Mouse (Mus musculus): ENCODE data around the gene Obscn.

Gene Obscn

GRCm38 (mm10) chr11:58961364-58962177 is 174.6 kb downstream of the Obscn start:
- DNase-seq (ENCODE audit: low spot score in 2 of 2): no peak

- DNase-seq (ENCODE audit: low spot score in 2 of 2): peak in 1 of 2 experiments; percentile 60
These were observed 176.2 kb downstream of the Obscn start for GRCm38 (mm10) chr11:58959921-58960465.

DNA sequence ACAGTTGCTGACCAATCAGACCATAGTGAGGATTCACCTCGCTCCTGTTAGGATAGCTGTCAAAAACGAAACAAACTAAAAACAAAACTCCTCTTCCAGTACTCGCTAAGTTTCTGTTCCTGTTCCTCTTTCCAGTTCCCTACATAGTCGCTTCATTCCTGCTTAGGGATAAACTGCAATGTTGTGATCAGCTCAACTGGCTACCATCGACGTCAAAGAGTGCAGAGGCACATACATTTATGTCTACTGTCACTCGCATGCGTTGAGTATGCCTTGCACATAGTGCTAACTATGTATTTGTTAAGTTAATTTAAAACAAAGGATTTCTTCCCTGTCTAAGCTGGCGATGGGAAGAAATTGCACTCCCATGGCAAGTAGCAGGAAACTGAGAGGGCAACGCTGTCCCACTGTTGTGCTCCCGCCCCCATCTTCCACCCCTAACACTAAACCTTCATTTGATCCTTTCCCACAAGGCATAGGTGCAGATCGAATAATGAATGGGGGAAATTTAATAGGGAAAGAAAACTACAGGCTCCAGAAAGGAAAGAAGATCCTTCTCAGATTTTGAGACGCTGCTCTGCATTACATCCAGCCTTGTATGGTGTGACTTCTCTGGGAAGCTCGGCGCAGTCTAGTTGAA is 176.9 kb downstream of the Obscn start:
- DNase-seq (ENCODE audit: low spot score in 2 of 2): no peak

DNA sequence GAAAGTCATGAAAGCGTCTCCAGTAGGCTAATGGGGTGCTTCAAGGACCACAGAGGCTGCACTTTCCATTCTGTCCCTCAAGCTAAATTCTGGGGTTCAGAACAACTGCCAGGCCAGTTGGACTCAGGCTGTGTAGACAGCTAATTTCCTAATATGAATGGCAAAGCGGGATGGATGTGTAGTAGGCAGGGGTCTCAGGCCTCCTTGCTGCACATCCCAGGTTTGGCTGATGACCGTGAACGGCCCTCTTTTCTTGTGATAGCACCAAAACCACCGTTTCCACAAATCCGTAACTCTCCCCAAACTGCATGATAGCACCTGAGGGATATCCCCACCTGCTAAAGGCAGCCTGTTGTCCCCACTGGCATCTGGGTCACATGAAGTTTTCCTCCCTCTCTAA is 177.7 kb downstream of the Obscn start:
- DNase-seq (ENCODE audit: low spot score in 2 of 2): no peak

- no peak for DNase-seq (ENCODE audit: low spot score in 2 of 2)
These were observed 178.8 kb downstream of the Obscn start for GRCm38 (mm10) chr11:58957226-58957914.

DNA sequence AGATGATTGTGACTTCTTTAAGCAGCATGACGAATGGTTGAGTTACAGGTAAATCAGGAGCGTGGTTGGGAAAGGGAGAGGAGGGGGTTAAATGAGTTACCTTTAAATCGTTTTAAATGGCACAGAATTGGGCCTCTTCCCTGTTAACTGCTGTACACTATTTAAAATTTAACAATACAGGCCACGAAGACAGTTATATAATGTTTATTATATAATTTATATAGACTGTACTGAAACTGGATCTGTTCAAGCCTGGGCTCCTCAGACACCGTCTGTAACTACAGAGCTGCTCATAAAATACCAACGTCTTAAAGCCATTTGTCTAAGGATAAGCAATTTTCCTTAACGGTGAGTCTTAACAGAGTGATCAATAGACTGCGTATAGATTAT is 180.3 kb downstream of the Obscn start:
- DNase-seq (ENCODE audit: low spot score in 2 of 2): no peak

DNA sequence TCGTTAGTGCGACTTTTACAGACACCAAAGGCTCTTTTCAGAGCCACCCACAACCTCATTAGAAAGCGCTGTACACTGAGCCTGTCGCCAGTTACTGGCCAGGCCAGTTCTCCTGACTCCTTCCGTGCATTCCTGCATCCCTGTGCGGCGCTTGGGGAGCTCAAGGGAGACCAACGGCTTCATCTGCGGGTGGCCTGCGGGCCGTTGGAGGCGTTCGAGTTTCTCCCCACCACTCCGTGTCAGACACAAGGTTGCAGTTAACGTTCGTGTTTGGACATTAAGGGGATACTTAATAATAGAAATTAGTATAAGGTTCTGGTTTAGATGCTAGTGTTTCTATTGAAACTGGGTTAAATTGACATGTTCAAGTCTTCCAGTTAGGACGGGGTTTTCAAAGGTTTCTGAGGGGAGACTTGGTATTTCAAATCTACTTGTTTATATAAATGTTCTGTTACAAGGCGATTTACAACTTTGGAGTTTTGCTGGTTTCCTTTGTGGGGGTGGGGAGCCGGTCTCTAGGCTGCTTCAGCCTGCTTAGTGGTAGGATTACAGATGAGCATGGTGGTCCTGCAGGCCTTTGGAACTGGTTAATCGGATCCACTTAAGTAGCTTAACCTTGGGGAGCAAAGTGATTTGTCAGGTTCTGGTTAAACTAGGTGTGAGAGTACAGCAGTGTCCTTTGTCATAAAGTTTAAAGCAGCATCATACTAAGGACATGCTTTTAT is 180.9 kb downstream of the Obscn start:
- DNase-seq (ENCODE audit: low spot score in 2 of 2): no peak

- peak; percentile 82 to 83 for DNase-seq (ENCODE audit: low spot score in 2 of 2)
These were observed 181.6 kb downstream of the Obscn start, which contains the start of the genes Hist3h2a and Trim17 for GRCm38 (mm10) chr11:58954420-58955142. TSS of gene Hist3h2a (plus strand) at chr11:58954685. TSS of gene Trim17 (plus strand) at chr11:58954685.

DNA sequence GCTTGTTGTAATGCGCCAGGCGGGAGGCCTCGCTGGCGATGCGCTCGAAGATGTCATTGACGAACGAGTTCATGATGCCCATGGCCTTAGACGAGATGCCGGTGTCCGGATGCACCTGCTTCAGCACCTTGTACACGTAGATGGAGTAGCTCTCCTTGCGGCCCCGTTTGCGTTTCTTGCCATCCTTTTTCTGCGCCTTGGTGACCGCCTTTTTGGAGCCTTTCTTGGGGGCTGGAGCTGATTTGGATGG is 182.1 kb downstream of the Obscn start:
- DNase-seq (ENCODE audit: low spot score in 2 of 2): peak in 1 of 2 experiments; percentile 30

GRCm38 (mm10) chr11:58953351-58954169 is 182.6 kb downstream of the Obscn start:
- no peak for DNase-seq (ENCODE audit: low spot score in 2 of 2)

GRCm38 (mm10) chr11:58951210-58951609 is 185.0 kb downstream of the Obscn start:
- no peak for DNase-seq (ENCODE audit: low spot score in 2 of 2)

- DNase-seq (ENCODE audit: low spot score in 2 of 2): no peak
These were observed 186.4 kb downstream of the Obscn start for GRCm38 (mm10) chr11:58949480-58950431.

DNA sequence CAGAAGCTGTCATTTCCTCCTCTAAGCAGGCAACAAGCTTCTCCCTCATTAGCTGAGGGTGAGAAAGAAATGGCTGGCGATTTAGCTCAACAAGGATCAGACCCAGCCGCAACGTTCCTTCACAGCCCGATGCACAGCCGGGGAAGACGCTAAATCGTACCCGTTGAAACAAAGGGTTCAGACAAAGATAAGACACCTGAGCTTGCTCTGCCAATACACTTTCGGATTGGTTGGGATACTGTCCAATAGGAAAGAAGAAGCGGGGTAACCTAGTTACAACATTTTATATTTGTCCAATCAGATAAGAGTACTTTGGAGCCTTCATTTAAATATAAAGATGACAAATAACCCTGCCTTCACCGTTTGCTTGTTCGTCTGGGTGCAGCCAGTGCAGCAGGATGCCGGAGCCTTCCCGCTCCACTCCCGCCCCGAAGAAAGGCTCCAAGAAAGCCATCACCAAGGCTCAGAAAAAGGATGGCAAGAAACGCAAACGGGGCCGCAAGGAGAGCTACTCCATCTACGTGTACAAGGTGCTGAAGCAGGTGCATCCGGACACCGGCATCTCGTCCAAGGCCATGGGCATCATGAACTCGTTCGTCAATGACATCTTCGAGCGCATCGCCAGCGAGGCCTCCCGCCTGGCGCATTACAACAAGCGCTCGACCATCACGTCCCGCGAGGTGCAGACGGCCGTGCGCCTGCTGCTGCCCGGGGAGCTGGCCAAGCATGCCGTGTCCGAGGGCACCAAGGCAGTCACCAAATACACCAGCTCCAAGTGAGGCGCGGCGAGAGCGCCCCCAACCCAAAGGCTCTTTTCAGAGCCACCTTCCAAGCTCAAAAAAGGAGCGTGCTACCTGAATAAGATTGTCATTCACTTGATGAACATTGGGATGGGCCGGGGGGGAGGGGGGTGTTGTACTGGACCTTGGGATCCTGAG is 187.4 kb downstream of the Obscn start, which contains the start of gene Hist3h2ba:
Gene Hist3h2ba (plus strand): TSS at position 379 of the 938 bp plus-strand sequence.
- no peak for DNase-seq (ENCODE audit: low spot score in 2 of 2)

- DNase-seq (ENCODE audit: low spot score in 2 of 2): no peak
These were observed 188.2 kb downstream of the Obscn start for GRCm38 (mm10) chr11:58947798-58948528.

GRCm38 (mm10) chr11:58947306-58947705 is 188.9 kb downstream of the Obscn start:
- DNase-seq (ENCODE audit: low spot score in 2 of 2): no peak

Data from urinary bladder, postnatal 4 days (tissue).